Mouse (Mus musculus) urinary bladder, postnatal 4 days (tissue): ENCODE results near the gene Fam189a1.

Experiments
- DNase-seq, 2 experiments: peaks; one replicate each; pipeline ENCODE4 v3.0.0; 2021 to 2022; ENCODE audit warnings: low spot score in 2 of 2

Fam189a1 gene

GRCm38 (mm10) chr7:65104207-65105096 is 51.9 kb downstream of the Fam189a1 start:
- no peak for DNase-seq

- DNase-seq: no peak
These were observed 54.7 kb downstream of the Fam189a1 start for GRCm38 (mm10) chr7:65101661-65102060.

DNA sequence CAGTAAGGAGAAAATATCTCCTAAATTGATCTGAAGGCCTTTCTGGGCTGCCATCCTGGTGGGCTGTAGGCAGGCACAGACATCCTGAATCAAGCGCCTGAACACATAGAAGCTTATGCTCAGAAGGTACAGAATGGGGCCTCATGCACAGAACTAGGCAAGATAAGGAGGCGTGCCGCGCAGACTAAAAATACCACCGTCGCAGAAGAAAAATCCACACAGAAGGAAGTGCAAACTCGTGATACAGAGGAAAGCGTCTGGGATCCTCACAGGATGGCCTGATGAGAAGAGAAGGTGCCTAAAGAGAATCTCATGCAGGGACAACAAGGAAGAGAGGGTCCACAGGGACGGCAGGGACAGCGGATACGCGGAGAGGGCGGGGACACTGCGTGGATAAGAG is 58.7 kb downstream of the Fam189a1 start:
- DNase-seq: no peak

- DNase-seq: no peak
These were observed 60.7 kb downstream of the Fam189a1 start for GRCm38 (mm10) chr7:65095631-65096107.

GRCm38 (mm10) chr7:65093314-65093713 is 63.1 kb downstream of the Fam189a1 start:
- no peak for DNase-seq

GRCm38 (mm10) chr7:65091486-65091885 is 64.9 kb downstream of the Fam189a1 start:
- no peak for DNase-seq

- no peak for DNase-seq
These were observed 70.4 kb downstream of the Fam189a1 start for GRCm38 (mm10) chr7:65085972-65086371.

DNA sequence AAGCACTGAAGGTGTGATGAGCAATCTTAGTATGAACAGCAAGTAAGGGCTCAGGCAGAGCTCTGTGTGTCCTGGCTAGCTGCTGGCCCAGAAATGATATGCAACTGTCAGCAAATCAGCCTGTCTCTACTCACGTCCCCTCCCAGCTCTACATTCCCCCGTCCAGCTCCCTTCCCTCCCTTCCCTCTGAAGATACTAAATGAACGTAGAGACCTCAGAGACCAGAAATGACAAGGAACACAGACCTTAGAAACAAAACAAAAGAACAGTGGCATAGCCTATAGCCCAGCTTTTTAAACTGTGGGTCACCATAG is 73.6 kb downstream of the Fam189a1 start:
- no peak for DNase-seq

GRCm38 (mm10) chr7:65081979-65082777 is 74.2 kb downstream of the Fam189a1 start:
- no peak for DNase-seq

DNA sequence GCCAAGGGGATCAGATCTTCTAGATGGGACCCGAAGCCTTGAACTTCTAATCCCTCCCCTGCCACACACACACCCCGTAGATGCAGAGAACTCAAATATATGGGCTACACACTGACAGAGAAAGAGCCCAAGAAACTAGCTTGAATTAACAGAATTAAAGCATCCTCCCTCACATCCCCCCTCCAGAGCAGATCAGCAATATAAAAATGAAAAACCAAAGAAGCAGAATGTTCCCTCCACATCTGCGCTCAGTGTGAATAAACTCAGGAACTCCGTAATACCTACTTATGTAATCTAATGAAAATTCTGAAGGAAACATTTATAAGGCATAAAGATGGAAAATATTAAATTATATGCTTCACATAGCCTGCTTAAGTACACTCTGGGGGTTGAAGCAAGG is 80.2 kb downstream of the Fam189a1 start:
- DNase-seq: no peak

- DNase-seq: no peak
These were observed 82.2 kb downstream of the Fam189a1 start for GRCm38 (mm10) chr7:65074194-65074593.

DNA sequence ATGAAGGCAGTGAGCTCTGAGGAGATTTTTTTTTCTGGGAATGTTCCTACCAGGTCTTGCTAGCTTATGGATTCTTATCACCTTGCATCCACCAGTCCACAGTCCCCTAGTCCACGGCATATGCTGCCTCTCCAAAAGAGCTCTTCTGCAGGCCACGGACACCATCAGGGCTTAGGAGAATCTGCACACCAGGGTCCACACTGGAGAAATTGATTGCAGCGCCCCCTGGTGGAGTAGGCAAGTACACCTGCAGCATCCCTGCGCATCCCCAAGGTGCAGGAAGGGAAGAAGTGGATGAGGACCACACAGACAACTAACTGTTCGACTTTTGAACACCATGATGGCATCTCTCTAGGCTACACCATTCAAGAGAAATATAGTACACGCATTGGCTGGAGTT is 82.8 kb downstream of the Fam189a1 start:
- DNase-seq: peak; percentile 21 to 72

DNA sequence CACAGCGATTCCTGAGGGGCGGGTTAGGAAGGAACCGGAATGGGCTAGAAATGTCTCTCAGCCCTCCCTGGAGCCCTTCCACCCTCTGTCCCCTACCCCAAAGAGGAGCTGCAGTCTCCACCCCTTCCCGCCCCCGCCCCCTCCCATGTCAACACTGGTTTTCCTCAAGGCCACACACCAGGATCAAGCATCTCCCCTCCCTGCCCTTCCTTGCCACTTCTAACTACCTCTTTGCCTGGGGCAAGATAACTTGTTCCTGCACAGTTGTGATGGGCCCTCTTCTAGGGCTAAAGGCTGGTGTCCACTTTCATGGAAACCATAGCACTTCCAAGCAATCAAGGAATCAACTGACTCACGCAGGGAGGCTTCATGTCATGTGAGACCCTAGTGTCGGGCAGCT is 90.2 kb downstream of the Fam189a1 start:
- DNase-seq: no peak

GRCm38 (mm10) chr7:65065457-65065856 is 90.9 kb downstream of the Fam189a1 start:
- no peak for DNase-seq

DNA sequence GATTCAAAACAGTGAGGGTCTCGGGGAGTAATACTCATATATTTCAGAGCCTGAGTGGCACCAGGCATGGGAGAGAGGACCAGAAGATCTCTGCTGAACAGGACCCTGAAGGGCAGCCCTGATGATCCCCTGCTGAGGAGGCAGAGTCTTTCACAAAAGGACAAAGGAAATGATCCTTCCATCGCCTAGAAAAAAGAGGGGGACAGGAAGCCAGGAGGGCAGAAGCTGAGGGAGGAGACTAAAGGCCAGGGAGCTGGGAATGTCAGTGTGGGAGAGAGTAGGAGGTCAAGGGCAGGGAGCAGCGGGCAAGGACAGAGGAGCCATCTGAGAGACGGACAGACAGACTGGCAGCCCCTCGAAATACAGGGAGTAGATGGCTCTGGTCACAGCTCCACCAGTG is 91.7 kb downstream of the Fam189a1 start:
- DNase-seq: no peak

GRCm38 (mm10) chr7:65064096-65064495 is 92.3 kb downstream of the Fam189a1 start:
- DNase-seq: no peak

DNA sequence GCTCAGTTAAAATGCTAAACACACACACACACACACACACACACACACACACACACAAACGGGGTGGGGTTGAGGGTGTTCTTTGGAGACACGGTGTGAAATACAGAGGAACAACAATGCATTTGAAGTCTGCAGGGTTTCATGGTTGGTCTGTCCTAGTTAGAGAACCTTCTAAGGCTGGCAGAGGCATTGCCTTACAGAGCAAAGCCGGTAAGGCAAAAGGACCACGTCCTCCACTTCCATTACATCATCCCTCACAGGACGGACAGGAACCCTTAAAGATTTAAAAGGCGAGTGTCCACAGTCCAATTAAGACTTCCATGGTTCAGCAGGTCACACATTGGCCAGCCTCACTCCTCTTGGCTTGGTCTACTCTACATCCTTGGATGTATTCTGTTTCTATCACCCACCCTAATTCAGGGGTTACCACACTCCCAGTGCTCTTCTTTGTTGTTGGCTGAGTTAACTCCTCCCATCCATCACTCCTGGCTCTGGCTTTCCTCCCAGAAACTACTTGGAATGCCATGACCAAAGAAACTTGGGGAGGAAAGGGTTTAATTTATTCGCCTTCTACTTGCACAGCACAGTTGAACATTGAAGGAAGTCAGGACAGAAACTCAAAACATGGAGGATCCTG is 96.1 kb downstream of the Fam189a1 start:
- no peak for DNase-seq

- no peak for DNase-seq
These were observed 99.5 kb downstream of the Fam189a1 start for GRCm38 (mm10) chr7:65056864-65057263.

DNA sequence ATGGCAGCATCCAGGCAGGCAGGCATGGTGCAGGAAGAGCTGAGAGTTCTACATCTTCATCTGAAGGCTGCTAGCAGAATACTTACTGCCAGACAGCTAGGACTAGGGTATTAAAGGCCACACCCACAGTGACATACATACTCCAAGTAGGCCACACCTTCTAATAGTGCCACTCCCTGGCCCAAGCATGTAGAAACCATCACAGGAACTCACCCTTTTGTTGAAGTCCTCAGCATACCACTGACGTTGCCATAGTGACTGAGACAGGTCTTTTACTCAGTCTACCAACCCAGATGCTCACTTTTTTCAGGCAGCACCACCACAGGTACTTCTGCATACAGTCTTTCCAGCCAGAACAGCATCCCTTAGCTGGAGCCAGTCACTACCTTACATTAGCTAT is 104.4 kb downstream of the Fam189a1 start:
- DNase-seq: no peak

DNA sequence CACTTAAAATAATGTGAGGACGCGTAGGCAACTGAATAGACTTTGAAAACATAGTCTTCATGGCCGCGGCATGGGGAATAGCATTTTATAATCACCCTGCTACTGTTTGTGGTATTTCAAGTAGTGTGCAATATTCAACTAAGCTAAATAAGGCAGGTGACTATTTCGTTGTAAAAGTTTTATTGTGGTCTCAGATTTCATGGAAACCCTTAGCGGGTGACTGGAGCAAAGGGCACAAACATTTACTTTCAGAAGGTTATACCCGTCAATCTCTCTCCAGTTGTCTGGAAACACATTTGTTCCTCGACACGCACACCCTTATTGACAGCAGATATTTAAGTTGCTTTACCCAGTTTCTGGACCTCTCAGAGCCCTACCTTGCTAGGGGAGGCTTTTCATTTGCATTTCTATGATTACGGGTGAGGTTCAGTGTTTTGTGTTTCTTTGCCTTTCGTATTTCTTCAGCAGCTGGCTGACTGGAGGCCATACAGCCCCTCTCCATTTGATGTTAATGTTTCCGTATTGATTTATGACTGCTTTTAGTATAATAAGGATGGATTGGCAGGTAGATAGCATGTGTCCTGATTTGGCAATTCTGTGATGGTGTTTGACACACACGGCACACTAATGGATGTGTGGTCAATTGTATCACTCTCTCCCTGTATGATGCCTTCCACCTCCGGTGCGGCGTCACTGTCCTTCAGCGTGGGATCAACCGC is 107.0 kb downstream of the Fam189a1 start:
- DNase-seq: no peak

DNA sequence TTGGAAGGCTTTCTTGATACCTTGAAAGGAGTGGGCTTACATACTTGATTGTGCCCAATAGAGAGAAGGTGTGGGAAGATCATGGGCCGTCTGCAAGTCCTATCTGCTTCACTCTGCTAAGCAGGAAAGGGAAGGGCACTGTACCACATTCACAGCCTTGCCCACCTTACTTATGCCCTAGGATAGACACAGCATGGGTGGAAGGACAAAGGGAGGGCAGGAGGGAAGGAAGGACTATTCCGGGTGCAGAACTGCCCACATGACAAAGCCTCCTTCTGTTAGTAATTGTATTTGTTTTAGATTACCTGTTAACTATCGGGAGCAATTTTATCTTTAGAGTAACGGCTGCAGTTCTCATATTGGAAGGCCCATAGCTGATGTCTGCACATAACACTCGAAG is 108.7 kb downstream of the Fam189a1 start:
- DNase-seq: no peak

GRCm38 (mm10) chr7:65046690-65047089 is 109.7 kb downstream of the Fam189a1 start:
- DNase-seq: no peak
